Mouse (Mus musculus) lung, postnatal 36 days (tissue): ENCODE measurements around the gene 5730596B20Rik.

Experiments
- DNase-seq: peaks from one replicate; pipeline ENCODE4 v3.0.0; 2022; ENCODE audit warnings: mixed read lengths

The 5730596B20Rik gene

DNA sequence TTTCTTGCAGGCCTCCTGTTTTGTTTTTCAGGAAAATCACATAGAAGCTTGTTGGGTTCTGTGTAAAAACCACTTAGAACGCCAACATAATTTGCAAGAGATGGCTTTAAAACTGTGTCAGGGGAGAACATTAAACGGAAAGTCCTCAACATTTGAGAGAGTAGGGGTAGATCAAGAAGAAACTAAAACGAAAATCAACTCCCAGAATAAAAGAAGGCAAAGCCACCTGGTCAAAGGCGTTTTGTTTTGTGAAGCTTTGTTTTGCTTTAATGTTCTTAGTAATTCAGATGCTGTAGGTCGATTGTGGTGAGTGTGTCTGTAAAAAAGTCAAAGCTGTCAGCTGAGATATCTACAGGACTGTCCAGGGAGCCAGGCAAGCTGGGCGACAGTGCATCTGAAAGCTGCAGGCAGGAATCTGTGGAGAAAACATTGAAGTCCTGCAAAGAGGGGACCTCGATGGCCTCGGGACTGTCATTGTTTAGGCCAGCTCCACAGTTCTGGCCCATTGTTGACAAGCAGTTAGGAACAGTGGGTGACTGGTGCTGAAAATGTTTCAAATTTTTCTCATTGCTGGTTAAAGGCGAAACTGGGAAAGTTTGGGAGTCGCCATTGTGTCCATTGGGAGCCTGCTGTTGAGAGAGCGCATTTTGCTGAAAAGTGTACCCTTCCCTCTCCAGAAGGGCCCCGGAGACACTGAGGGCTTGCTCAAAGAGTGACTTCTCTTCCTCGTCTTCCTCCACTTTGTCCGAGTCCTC is 14.5 kb upstream of the 5730596B20Rik start:
- DNase-seq, result no peak

- DNase-seq, result no peak
These were observed 13.8 kb upstream of the 5730596B20Rik start for GRCm38 (mm10) chr6:52163366-52164031.

GRCm38 (mm10) chr6:52164051-52164625 is 13.2 kb upstream of the 5730596B20Rik start:
- no peak for DNase-seq

DNA sequence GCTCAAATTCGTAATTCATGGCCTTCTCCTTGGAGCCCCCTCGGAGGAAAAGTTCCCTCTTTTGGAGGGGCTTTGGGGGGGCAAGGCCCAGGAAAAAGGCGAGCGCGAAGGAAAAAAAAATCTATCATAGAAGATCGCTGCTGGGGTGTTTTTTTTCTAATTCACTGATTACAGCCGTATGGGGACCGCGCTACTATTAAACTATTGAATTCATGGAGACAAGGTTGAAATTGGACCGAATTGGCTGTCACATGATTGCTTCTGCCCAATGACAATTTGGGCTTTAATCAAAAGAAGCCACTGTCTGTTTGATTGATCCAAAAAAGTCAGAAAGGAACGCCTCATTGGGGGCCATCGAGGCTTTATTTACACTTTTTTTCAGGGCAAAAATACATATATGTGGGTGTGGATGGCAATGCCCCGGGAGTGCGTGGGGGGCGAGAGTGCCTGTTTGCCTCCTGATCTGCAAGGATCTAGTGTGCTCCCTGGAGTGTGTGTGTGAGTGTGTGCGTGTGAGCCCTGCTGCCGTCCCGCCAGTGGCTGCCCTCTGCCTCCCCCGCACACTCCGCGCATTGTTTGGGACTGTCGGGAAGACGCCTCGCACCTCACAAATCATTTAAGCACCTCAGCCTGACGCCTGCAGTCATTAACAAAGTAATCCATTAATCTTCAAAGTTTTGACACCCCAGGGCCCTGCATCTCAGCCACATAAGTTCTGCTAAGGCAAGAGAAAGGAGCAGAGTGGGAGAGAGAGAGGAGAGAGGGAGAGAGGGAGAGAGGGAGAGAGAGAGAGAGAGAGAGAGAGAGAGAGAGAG is 12.5 kb upstream of the 5730596B20Rik start, which contains the start of gene Hoxa2:
TSS of gene Hoxa2 (minus strand) at position 206 of the 815 bp plus-strand sequence.
- DNase-seq, result peak; percentile 63

- peak; percentile 62 for DNase-seq
These were observed 11.6 kb upstream of the 5730596B20Rik start for GRCm38 (mm10) chr6:52165441-52166370.

DNA sequence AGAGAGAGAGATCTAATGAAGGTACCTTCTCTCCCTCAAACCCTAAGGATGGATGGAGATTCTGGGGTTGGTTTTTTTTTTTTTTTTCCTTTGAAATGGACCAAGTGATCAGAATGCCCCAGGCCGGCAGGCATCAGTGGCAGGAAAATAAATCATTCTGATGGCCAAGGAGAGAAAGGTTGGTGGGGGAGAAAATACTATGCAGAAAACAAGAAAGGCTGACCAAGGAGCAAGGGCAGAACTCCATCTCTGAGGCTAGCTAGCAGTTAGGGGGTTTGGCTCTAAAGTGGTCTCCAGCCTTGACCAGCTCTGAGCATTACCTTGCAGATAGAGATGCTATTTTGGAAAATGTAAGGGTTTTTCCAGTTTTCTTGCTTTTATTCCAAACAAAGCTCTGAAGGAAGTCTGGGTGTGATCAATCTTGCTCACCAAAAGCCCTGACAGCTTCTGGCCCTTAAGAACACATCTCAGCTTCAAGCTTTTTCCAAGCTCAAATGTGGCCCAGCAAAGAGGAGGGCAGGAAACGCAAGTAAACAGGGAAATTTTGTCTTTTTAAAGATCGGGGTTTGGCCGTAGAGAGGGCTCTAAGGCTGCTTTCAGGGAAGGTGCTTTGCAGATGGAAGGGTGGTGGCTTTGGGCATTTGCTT is 10.7 kb upstream of the 5730596B20Rik start:
- DNase-seq, result no peak

GRCm38 (mm10) chr6:52167176-52167575 is 10.1 kb upstream of the 5730596B20Rik start:
- no peak for DNase-seq

DNA sequence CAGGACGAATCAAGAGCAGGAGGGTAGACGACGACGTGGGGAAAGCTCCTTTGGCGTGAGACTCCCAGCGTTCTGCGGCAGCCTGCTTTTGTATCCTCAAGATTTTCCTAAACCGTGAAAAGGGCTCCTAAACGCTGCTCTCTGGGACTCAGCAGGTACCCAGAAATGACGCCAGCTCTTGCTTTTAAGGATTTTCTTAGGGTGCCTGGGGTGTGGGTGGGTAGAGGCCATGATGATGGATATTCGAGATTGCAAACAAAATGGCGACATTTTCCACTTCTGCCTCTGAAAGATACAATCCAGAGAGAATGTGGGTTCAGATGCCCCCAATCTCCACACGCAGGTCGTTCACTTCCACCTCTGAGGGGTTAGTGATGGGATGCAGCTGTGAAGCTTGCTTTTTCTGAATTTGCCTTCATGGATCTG is 9.5 kb upstream of the 5730596B20Rik start:
- no peak for DNase-seq

DNA sequence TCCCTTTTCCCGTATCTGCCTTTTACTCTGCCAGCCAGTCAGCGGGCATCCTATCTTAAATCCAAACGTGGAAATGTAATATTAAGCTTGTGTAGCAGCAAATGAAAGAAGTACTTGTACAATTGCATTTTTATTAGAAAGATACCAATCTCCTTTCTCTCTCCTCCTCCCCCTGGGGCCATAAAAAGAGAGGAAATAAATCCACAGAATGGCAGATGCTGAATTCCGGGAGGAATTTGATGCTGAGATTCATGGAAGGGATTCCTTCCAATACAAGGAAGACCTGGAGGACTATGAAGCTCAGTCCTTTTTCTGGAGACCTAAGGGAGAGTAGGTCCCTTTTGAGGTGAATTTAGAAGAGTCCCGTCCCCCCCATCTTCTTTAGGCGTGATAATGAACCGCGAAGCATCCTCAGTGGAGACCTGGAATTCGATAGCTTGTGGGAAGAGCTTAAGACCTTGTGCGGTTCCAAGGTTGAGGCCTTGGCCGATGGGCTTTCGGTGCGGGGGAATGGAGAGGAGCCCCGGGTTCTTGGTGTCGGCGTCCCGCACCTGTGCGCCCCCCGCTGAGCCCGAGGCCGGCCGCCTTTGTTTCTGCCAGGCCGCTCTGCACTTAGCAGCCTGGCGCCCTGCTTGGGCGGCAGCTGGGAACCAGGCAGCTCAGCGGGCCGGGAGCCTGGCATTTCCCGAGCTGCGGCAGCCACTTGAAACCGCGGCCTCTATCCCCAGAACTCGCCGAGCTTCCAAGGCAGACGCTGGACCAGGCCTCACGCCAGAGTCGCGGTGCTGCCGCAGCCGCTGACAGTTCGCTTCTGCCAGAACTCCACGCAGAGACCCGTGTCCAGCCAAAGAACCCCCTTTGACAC is 8.9 kb upstream of the 5730596B20Rik start:
- DNase-seq, result no peak

- DNase-seq, result no peak
These were observed 7.7 kb upstream of the 5730596B20Rik start for GRCm38 (mm10) chr6:52169499-52170165.

DNA sequence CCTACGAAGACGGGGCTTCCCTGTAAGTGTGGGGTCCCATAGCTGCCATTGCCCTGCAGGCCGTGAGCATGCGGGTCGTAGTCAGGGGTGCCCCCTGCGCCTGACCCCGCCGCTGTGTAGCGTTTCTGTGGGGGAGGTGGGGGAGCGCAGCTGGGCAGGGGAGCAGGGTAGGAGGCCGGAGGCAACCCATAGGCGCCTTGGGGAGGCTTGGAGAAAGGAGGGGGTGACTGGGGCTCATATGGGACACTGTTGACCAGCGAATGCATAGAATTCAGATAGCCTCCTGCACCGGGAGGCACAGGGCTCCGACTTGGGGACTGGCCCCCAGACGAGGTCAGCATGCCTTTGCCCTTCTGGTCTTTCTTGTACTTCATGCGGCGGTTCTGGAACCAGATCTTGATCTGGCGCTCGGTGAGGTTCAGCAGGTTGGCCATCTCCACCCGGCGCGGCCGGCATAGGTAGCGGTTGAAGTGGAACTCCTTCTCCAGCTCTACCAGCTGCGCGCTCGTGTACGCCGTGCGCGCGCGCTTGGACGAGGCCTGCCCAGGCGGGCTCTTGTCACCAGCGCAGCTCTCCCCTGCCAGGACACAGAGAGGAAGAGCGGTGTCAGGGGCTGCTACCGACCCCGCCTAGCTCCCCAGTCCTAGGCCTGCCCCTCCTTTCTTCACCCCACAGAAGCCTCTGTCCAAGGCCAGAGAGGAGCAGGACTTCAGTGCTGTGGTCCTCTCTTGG is 7.0 kb upstream of the 5730596B20Rik start:
- no peak for DNase-seq

DNA sequence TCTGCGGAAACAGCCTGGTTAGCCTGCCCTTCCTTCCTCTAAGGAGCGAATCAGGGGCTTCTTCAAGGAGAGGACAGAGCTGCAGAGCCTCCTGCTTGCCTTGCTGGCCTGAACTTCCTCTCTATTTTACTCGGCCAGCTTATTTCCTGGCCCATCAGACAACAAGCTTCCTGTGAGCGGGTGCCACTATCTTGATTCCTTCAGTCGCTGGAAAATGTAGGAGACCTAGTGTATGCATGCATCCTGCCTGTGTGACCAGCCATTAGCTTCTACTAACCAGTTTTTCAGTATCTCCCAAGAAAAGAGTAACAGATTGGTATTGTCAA is 6.4 kb upstream of the 5730596B20Rik start:
- DNase-seq, result peak; percentile 59

GRCm38 (mm10) chr6:52171331-52171730 is 6.0 kb upstream of the 5730596B20Rik start:
- DNase-seq, result no peak

- no peak for DNase-seq
These were observed 5.4 kb upstream of the 5730596B20Rik start for GRCm38 (mm10) chr6:52171938-52172337.

DNA sequence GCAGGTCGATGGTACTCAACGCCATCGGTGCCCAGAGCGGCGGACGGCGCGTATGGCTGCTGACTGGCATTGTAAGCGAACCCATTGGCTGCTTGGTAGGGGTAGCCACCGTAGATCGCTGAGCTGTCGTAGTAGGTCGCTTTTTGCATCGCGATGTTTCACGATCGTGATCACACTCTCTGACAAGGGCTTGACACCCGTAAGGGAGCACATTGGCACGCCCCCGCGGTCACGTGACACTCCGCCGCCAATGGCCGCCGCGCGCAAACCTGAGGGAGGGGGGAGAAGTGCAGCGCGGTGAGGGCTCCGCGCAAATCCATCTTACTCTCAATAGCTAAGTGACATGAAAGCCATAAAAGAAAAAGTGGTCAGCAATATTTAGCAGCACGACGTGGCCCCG is 4.8 kb upstream of the 5730596B20Rik start:
- DNase-seq, result peak; percentile 94

GRCm38 (mm10) chr6:52173648-52174047 is 3.6 kb upstream of the 5730596B20Rik start:
- no peak for DNase-seq

GRCm38 (mm10) chr6:52174968-52175751 is 2.1 kb upstream of the 5730596B20Rik start:
- DNase-seq, result peak; percentile 56

- DNase-seq, result peak; percentile 54
These were observed 1.4 kb upstream of the 5730596B20Rik start for GRCm38 (mm10) chr6:52175864-52176263.
